Mouse (Mus musculus): ENCODE measurements around the gene Slc25a21. TPM values are rescaled to one million over a fixed set of nuclear protein-coding genes. Genes with fewer than 3 reads are reported as not detected.

Slc25a21 gene
- polyA plus RNA-seq, 1 experiment, result not detected

- no peak overlapping the region for H3K27ac ChIP-seq (ENCODE audit: insufficient read depth, low read depth, low read length)
- no peak overlapping the region for H3K4me3 ChIP-seq (ENCODE audit: insufficient read depth, low read length)
- H3K4me1 ChIP-seq (ENCODE audit: control insufficient read depth, insufficient read depth, low read length), result no peaks in the 10 kb centered on the region
- TF ChIP-seq POLR2A (IDR thresholded peaks at IDR 0.05; ENCODE audit: borderline replicate concordance, low read depth, low read length) (no peak), CTCF (IDR thresholded peaks at IDR 0.05; ENCODE audit: low read depth, low read length) (no peak)
Measured at GRCm38 (mm10) chr12:57072616-57073015, 124.7 kb downstream of the Slc25a21 start.

- H3K4me3 ChIP-seq (ENCODE audit: insufficient read depth, low read length), result no peak overlapping the region
Measured at GRCm38 (mm10) chr12:57068607-57069006, 128.7 kb downstream of the Slc25a21 start.

GRCm38 (mm10) chr12:57019737-57020136 is 177.5 kb downstream of the Slc25a21 start:
- H3K4me1 ChIP-seq (ENCODE audit: control insufficient read depth, insufficient read depth, low read length), result no peaks in the 10 kb centered on the region
- no peak overlapping the region for H3K27ac ChIP-seq (ENCODE audit: insufficient read depth, low read depth, low read length)
- no peak for TF ChIP-seq POLR2A (IDR thresholded peaks at IDR 0.05; ENCODE audit: borderline replicate concordance, low read depth, low read length)
- TF ChIP-seq CTCF (IDR thresholded peaks at IDR 0.05; ENCODE audit: low read depth, low read length), result no peak
- no peak overlapping the region for H3K4me3 ChIP-seq (ENCODE audit: insufficient read depth, low read length)

More at GRCm38 (mm10) chr12:57068607-57069006, 128.7 kb downstream of the Slc25a21 start:
- TF ChIP-seq CTCF (IDR thresholded peaks at IDR 0.05; ENCODE audit: low read depth, low read length) (no peak), POLR2A (IDR thresholded peaks at IDR 0.05; ENCODE audit: borderline replicate concordance, low read depth, low read length) (no peak)
- Histone ChIP-seq H3K27ac (ENCODE audit: insufficient read depth, low read depth, low read length) (no peak overlapping the region), H3K4me1 (ENCODE audit: control insufficient read depth, insufficient read depth, low read length) (no peaks in the 10 kb centered on the region)

GRCm38 (mm10) chr12:57016845-57017244 is 180.4 kb downstream of the Slc25a21 start:
- TF ChIP-seq POLR2A (IDR thresholded peaks at IDR 0.05; ENCODE audit: borderline replicate concordance, low read depth, low read length) (no peak), CTCF (IDR thresholded peaks at IDR 0.05; ENCODE audit: low read depth, low read length) (no peak)
- H3K4me3 ChIP-seq (ENCODE audit: insufficient read depth, low read length), result no peak overlapping the region

GRCm38 (mm10) chr12:57016324-57016723 is 180.9 kb downstream of the Slc25a21 start:
- Histone ChIP-seq H3K4me3 (ENCODE audit: insufficient read depth, low read length) (no peak overlapping the region), H3K4me1 (ENCODE audit: control insufficient read depth, insufficient read depth, low read length) (no peaks in the 10 kb centered on the region), H3K27ac (ENCODE audit: insufficient read depth, low read depth, low read length) (no peak overlapping the region)
- TF ChIP-seq CTCF (IDR thresholded peaks at IDR 0.05; ENCODE audit: low read depth, low read length) (no peak), POLR2A (IDR thresholded peaks at IDR 0.05; ENCODE audit: borderline replicate concordance, low read depth, low read length) (no peak)

More at GRCm38 (mm10) chr12:57016845-57017244, 180.4 kb downstream of the Slc25a21 start:
- Histone ChIP-seq H3K4me1 (ENCODE audit: control insufficient read depth, insufficient read depth, low read length) (no peaks in the 10 kb centered on the region), H3K27ac (ENCODE audit: insufficient read depth, low read depth, low read length) (no peak overlapping the region)

GRCm38 (mm10) chr12:57009010-57009409 is 188.3 kb downstream of the Slc25a21 start:
- Histone ChIP-seq H3K4me3 (ENCODE audit: insufficient read depth, low read length) (no peak overlapping the region), H3K27ac (ENCODE audit: insufficient read depth, low read depth, low read length) (no peak overlapping the region), H3K4me1 (ENCODE audit: control insufficient read depth, insufficient read depth, low read length) (no peaks in the 10 kb centered on the region)
- no peak for TF ChIP-seq POLR2A (IDR thresholded peaks at IDR 0.05; ENCODE audit: borderline replicate concordance, low read depth, low read length)
- no peak for TF ChIP-seq CTCF (IDR thresholded peaks at IDR 0.05; ENCODE audit: low read depth, low read length)

- no peak overlapping the region for H3K27ac ChIP-seq (ENCODE audit: insufficient read depth, low read depth, low read length)
- H3K4me3 ChIP-seq (ENCODE audit: insufficient read depth, low read length), result no peak overlapping the region
- TF ChIP-seq POLR2A (IDR thresholded peaks at IDR 0.05; ENCODE audit: borderline replicate concordance, low read depth, low read length) (no peak), CTCF (IDR thresholded peaks at IDR 0.05; ENCODE audit: low read depth, low read length) (peak; percentile 54; the same call in 1 of the 2 replicates)
- H3K4me1 ChIP-seq (ENCODE audit: control insufficient read depth, insufficient read depth, low read length), result no peaks in the 10 kb centered on the region
Measured at GRCm38 (mm10) chr12:56986049-56986448, 211.2 kb downstream of the Slc25a21 start.

GRCm38 (mm10) chr12:56982066-56982626 is 215.1 kb downstream of the Slc25a21 start:
- TF ChIP-seq CTCF (IDR thresholded peaks at IDR 0.05; ENCODE audit: low read depth, low read length) (no peak), POLR2A (IDR thresholded peaks at IDR 0.05; ENCODE audit: borderline replicate concordance, low read depth, low read length) (no peak)
- Histone ChIP-seq H3K27ac (ENCODE audit: insufficient read depth, low read depth, low read length) (no peak overlapping the region), H3K4me1 (ENCODE audit: control insufficient read depth, insufficient read depth, low read length) (no peaks in the 10 kb centered on the region), H3K4me3 (ENCODE audit: insufficient read depth, low read length) (no peak overlapping the region)

- H3K27ac ChIP-seq (ENCODE audit: insufficient read depth, low read depth, low read length), result no peak overlapping the region
- H3K4me3 ChIP-seq (ENCODE audit: insufficient read depth, low read length), result no peak overlapping the region
- no peaks in the 10 kb centered on the region for H3K4me1 ChIP-seq (ENCODE audit: control insufficient read depth, insufficient read depth, low read length)
- TF ChIP-seq CTCF (IDR thresholded peaks at IDR 0.05; ENCODE audit: low read depth, low read length) (no peak), POLR2A (IDR thresholded peaks at IDR 0.05; ENCODE audit: borderline replicate concordance, low read depth, low read length) (no peak)
Measured at GRCm38 (mm10) chr12:56975256-56975655, 222.0 kb downstream of the Slc25a21 start.

GRCm38 (mm10) chr12:56963236-56963635 is 234.0 kb downstream of the Slc25a21 start:
- H3K4me1 ChIP-seq (ENCODE audit: control insufficient read depth, insufficient read depth, low read length), result no peaks in the 10 kb centered on the region
- TF ChIP-seq CTCF (IDR thresholded peaks at IDR 0.05; ENCODE audit: low read depth, low read length) (no peak), POLR2A (IDR thresholded peaks at IDR 0.05; ENCODE audit: borderline replicate concordance, low read depth, low read length) (no peak)
- no peak overlapping the region for H3K4me3 ChIP-seq (ENCODE audit: insufficient read depth, low read length)

More at GRCm38 (mm10) chr12:56963236-56963635, 234.0 kb downstream of the Slc25a21 start:
- H3K27ac ChIP-seq (ENCODE audit: insufficient read depth, low read depth, low read length), result no peak overlapping the region
